In genomic region chr6:119418392-119419251, GRCm38 (mm10) we compare ENCODE assay signal across 8 mouse cellular contexts. TPM values are rescaled to one million over a fixed set of nuclear protein-coding genes. Genes with fewer than 3 reads are reported as not detected.
DNase-seq lines count a peak whose midpoint lies in the region; ATAC-seq lines count a peak whose summit lies in the region.

No protein-coding gene starts in this region.

- peak overlapping the region; percentile 22; the same call in 1 of the 2 replicates for H3K27ac ChIP-seq in embryonic facial prominence, embryonic 15.5 days (replicated peaks)
- no peak overlapping the region for H3K27ac ChIP-seq in midbrain, embryonic 14.5 days (replicated peaks; ENCODE audit: low read depth, low read length)

- H3K4me2 ChIP-seq in embryonic facial prominence, embryonic 15.5 days (replicated peaks) = no peak overlapping the region
- H3K4me2 ChIP-seq in midbrain, embryonic 14.5 days (ENCODE audit: low read length) = no peak overlapping the region

- no peaks in the 10 kb centered on the region for H3K9me3 ChIP-seq in embryonic facial prominence, embryonic 15.5 days (replicated peaks)
- no peaks in the 10 kb centered on the region for H3K9me3 ChIP-seq in midbrain, embryonic 14.5 days (ENCODE audit: control insufficient read depth, low read length)

- no peak overlapping the region for H3K4me3 ChIP-seq in embryonic facial prominence, embryonic 15.5 days (replicated peaks)
- no peak overlapping the region for H3K4me3 ChIP-seq in midbrain, embryonic 14.5 days (replicated peaks; ENCODE audit: low read depth, low read length)

- peak; percentile 38 for DNase-seq in retina, postnatal 1 day
- no peak for DNase-seq in retina, embryonic 14.5 days (ENCODE audit: low spot score)
- DNase-seq in heart, postnatal 10 days = peak; percentile 49 to 64
- DNase-seq in layer of hippocampus, postnatal 10 days (ENCODE audit: low spot score in 2 of 2) = peak; percentile 38 to 50
- DNase-seq in midbrain, embryonic 14.5 days = peak; percentile 42
- DNase-seq in thymus, postnatal 4 days = no peak
- DNase-seq in ovary, adult 18-20 months (ENCODE audit: low spot score) = no peak

- no peaks in the 10 kb centered on the region for H3K36me3 ChIP-seq in embryonic facial prominence, embryonic 15.5 days
- H3K36me3 ChIP-seq in midbrain, embryonic 14.5 days (ENCODE audit: control insufficient read depth, insufficient read depth, low read length) = no peaks in the 10 kb centered on the region

- WGBS in embryonic facial prominence, embryonic 15.5 days = 43% methylated on average over 7 of the region's 7 CpGs
- WGBS in midbrain, embryonic 14.5 days = 12% methylated on average over 7 of the region's 7 CpGs

- intact Hi-C loops in heart, postnatal 10 days (cut with DNase I) = loop anchor here (2.0 kb wide), 1 partner anchor 30 kb away; no protein-coding TSS in a partner anchor

- H3K4me1 ChIP-seq in embryonic facial prominence, embryonic 15.5 days = 0 out of 2 replicates have a peak, but pooled peaks cover 3% of the 10 kb centered on the region
- no peaks in the 10 kb centered on the region for H3K4me1 ChIP-seq in midbrain, embryonic 14.5 days (ENCODE audit: control insufficient read depth, insufficient read depth, low read length)

- no peaks in the 10 kb centered on the region for H3K27me3 ChIP-seq in embryonic facial prominence, embryonic 15.5 days
- H3K27me3 ChIP-seq in midbrain, embryonic 14.5 days (ENCODE audit: control insufficient read depth, insufficient read depth, low read length) = 0 out of 2 replicates have a peak, but pooled peaks cover 6% of the 10 kb centered on the region

- ATAC-seq in embryonic facial prominence, embryonic 15.5 days (ENCODE audit: insufficient number of reproducible peaks, low FRiP score, low TSS enrichment, low read depth) = 0 out of 2 replicates have a peak, but pooled peaks have one; percentile 71
- ATAC-seq in midbrain, embryonic 14.5 days (ENCODE audit: low FRiP score, low TSS enrichment) = peak; percentile 46; the same call in 1 of the 2 replicates

- no peak overlapping the region for H3K9ac ChIP-seq in embryonic facial prominence, embryonic 15.5 days
- no peak overlapping the region for H3K9ac ChIP-seq in midbrain, embryonic 14.5 days (replicated peaks; ENCODE audit: low read length)

RNA-seq across cellular contexts. Expression of gene Adipor2, which starts 1.1 kb away (rescaled TPM):
- polyA plus RNA-seq in embryonic facial prominence, embryonic 15.5 days (2015; fragmentation: Nextera tagmentation; extraction: Ambion mirVana) = 40.9 and 42.9 TPM in 2 replicates
- total RNA-seq in heart, postnatal 10 days (2021) = 10 to 100 TPM; 59.0 to 61.0 TPM
- 10 to 100 TPM; 38.4 to 41.3 TPM for total RNA-seq in layer of hippocampus, postnatal 10 days (2021)
- polyA plus RNA-seq in midbrain, embryonic 14.5 days (2014; fragmentation: Nextera tagmentation; extraction: Ambion mirVana) = 31.9 and 33.5 TPM in 2 replicates

Comparison
In these comparisons a context has a peak if more than half of its experiments do, and no peak if none do; other contexts are left out.
1. DNase-seq: peak in retina, postnatal 1 day (single experiment), heart, postnatal 10 days (2 of 2), layer of hippocampus, postnatal 10 days (2 of 2) and midbrain, embryonic 14.5 days (single experiment); none in retina, embryonic 14.5 days (single experiment), thymus, postnatal 4 days (single experiment) and ovary, adult 18-20 months (single experiment).